Mouse (Mus musculus): Measurements from ENCODE around the gene Osbpl7. TPM values are rescaled to one million over a fixed set of nuclear protein-coding genes. Genes with fewer than 3 reads are reported as not detected.

Gene Osbpl7
- polyA plus RNA-seq, 1 experiment, result 1.4 TPM

DNA sequence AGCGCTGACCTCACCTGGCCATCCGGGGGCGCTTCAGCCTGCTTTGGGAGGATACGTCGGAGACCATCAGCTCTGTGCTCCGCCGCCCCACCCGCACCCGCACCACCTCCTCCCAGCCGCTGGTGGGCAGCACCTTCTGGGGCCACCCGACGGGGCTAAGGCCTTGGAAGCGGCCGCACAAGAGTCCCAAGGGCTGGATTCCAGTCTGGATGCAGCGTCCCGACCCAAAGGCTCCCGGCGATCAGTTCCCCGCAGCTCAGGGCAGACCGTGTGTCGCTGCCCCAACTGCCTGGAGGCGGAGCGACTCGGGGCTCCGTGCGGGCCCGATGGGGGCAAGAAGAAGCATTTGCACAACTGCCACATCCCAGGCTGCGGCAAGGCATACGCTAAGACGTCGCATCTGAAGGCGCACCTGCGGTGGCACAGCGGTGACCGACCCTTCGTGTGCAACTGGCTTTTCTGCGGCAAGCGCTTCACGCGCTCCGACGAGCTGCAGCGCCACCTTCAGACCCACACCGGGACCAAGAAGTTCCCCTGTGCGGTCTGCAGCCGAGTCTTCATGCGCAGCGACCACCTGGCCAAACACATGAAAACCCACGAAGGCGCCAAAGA is 28.4 kb upstream of the Osbpl7 start:
- Histone ChIP-seq H3K36me3 (ENCODE audit: control insufficient read depth, insufficient read depth) (no peaks in the 10 kb centered on the region), H3K79me2 (ENCODE audit: control insufficient read depth, insufficient read depth) (no peaks in the 10 kb centered on the region), H3K4me3 (peak overlapping the region; percentile 8), H3K27me3 (ENCODE audit: control insufficient read depth, insufficient read depth, insufficient read length) (peaks cover 5% of the 10 kb centered on the region), H3K4me2 (ENCODE audit: low read depth) (peak overlapping the region; percentile 89), H3ac (ENCODE audit: control insufficient read depth, insufficient read length) (peak overlapping the region; percentile 7)
- no peak for TF ChIP-seq E2F4 (IDR thresholded peaks at IDR 0.05; ENCODE audit: insufficient read depth)
- TF ChIP-seq REST (IDR thresholded peaks at IDR 0.05; ENCODE audit: insufficient read depth, insufficient read length), result no peak
- TF ChIP-seq POLR2A (IDR thresholded peaks at IDR 0.05; ENCODE audit: insufficient read length, low read depth), result no peak
- TF ChIP-seq POLR2AphosphoS2 (IDR thresholded peaks at IDR 0.05; ENCODE audit: insufficient read length, low read depth), result no peak
- TF ChIP-seq SRF (IDR thresholded peaks at IDR 0.05; ENCODE audit: control insufficient read depth, insufficient read length, low read depth), result no peak
- no peak for TF ChIP-seq CEBPB (IDR thresholded peaks at IDR 0.05; ENCODE audit: insufficient read depth, poor library complexity, severe bottlenecking)
- TF ChIP-seq TCF12 (IDR thresholded peaks at IDR 0.05; ENCODE audit: insufficient read depth, poor library complexity, severe bottlenecking), result no peak
- TF ChIP-seq MYOG (IDR thresholded peaks at IDR 0.05; ENCODE audit: control insufficient read depth in 1 of 3, insufficient read depth in 1 of 3, insufficient read length in 2 of 3, low read depth in 2 of 3), result peak in 1 of 3 experiments; percentile 27
- no peak for TF ChIP-seq MAX (IDR thresholded peaks at IDR 0.05; ENCODE audit: low read depth)
- TF ChIP-seq USF1 (IDR thresholded peaks at IDR 0.05; ENCODE audit: low read depth), result no peak
- no peak for TF ChIP-seq TCF3 (IDR thresholded peaks at IDR 0.05; ENCODE audit: insufficient read length, low read depth)
- TF ChIP-seq MYOD1 (IDR thresholded peaks at IDR 0.05; ENCODE audit: control insufficient read depth in 1 of 3, insufficient read length in 2 of 3, low read depth in 2 of 3), result peak in 1 of 3 experiments; percentile 5

DNA sequence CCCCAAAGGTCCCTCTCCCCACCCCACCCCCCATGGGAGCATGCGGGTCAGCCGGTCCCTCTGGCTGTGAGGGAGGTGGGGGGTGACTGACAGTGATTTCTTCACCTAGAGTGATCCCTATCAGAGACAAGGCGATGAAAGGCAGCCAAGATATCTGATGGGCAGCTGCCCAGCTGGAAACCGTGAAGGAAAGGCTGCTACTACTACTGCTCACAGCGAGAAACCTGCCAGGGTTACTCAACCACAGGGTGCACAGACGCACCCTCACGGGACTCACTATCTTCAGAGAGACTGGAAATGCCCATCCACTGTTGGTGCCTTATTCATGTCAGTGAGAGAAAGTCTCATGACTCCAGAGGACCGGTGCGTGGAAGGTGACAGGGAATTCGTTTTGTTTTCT is 25.5 kb upstream of the Osbpl7 start:
- Histone ChIP-seq H3K4me3 (no peak overlapping the region), H3K36me3 (ENCODE audit: control insufficient read depth, insufficient read depth) (no peaks in the 10 kb centered on the region), H3K27me3 (ENCODE audit: control insufficient read depth, insufficient read depth, insufficient read length) (no peaks in the 10 kb centered on the region), H3ac (ENCODE audit: control insufficient read depth, insufficient read length) (no peak overlapping the region), H3K79me2 (ENCODE audit: control insufficient read depth, insufficient read depth) (no peaks in the 10 kb centered on the region), H3K4me2 (ENCODE audit: low read depth) (peak overlapping the region; percentile 96)
- TF ChIP-seq MYOD1 (IDR thresholded peaks at IDR 0.05; ENCODE audit: control insufficient read depth in 1 of 3, insufficient read length in 2 of 3, low read depth in 2 of 3) (no peak), USF1 (IDR thresholded peaks at IDR 0.05; ENCODE audit: low read depth) (no peak), POLR2AphosphoS2 (IDR thresholded peaks at IDR 0.05; ENCODE audit: insufficient read length, low read depth) (no peak), MAX (IDR thresholded peaks at IDR 0.05; ENCODE audit: low read depth) (no peak), TCF12 (IDR thresholded peaks at IDR 0.05; ENCODE audit: insufficient read depth, poor library complexity, severe bottlenecking) (no peak), SRF (IDR thresholded peaks at IDR 0.05; ENCODE audit: control insufficient read depth, insufficient read length, low read depth) (no peak), MYOG (IDR thresholded peaks at IDR 0.05; ENCODE audit: control insufficient read depth in 1 of 3, insufficient read depth in 1 of 3, insufficient read length in 2 of 3, low read depth in 2 of 3) (no peak), E2F4 (IDR thresholded peaks at IDR 0.05; ENCODE audit: insufficient read depth) (no peak), TCF3 (IDR thresholded peaks at IDR 0.05; ENCODE audit: insufficient read length, low read depth) (no peak), CEBPB (IDR thresholded peaks at IDR 0.05; ENCODE audit: insufficient read depth, poor library complexity, severe bottlenecking) (no peak), POLR2A (IDR thresholded peaks at IDR 0.05; ENCODE audit: insufficient read length, low read depth) (no peak), REST (IDR thresholded peaks at IDR 0.05; ENCODE audit: insufficient read depth, insufficient read length) (no peak)

DNA sequence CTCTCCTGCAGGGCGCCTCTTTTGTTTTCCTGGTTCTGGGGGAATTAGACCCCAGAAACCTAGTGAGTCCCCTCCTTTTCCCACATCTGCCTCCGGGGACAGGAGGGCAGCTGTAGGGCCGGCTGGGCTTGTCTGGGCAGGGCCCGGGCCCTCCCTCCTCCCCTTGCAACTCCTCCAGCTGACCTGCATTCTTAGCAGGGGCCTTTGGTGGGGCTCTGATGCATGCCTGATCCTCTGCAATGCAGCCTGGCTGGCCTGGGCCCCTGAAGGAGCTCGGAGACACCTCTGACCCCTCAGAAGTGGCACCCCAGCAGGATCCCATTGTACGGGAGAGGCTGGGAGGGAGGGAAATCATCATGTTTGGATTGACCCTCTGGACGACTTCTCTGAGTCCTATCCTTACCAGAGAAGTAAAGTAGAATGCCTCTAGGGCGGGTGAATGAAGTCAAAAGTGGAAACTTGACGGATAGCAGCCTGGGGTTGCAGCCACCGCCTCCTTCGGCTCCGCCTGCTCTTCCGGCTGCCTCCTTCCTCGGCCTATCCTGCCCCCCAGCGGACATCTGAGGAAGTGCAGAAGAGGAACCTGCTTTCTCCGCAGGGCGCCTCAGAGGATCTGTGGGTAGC is 24.6 kb upstream of the Osbpl7 start:
- TF ChIP-seq E2F4 (IDR thresholded peaks at IDR 0.05; ENCODE audit: insufficient read depth) (no peak), POLR2AphosphoS2 (IDR thresholded peaks at IDR 0.05; ENCODE audit: insufficient read length, low read depth) (peak; percentile 33), CEBPB (IDR thresholded peaks at IDR 0.05; ENCODE audit: insufficient read depth, poor library complexity, severe bottlenecking) (no peak), TCF12 (IDR thresholded peaks at IDR 0.05; ENCODE audit: insufficient read depth, poor library complexity, severe bottlenecking) (no peak), MAX (IDR thresholded peaks at IDR 0.05; ENCODE audit: low read depth) (no peak), POLR2A (IDR thresholded peaks at IDR 0.05; ENCODE audit: insufficient read length, low read depth) (peak; percentile 32), MYOG (IDR thresholded peaks at IDR 0.05; ENCODE audit: control insufficient read depth in 1 of 3, insufficient read depth in 1 of 3, insufficient read length in 2 of 3, low read depth in 2 of 3) (peak in 1 of 3 experiments; percentile 26)
- Histone ChIP-seq H3ac (ENCODE audit: control insufficient read depth, insufficient read length) (no peak overlapping the region), H3K4me3 (peak overlapping the region; percentile 18), H3K79me2 (ENCODE audit: control insufficient read depth, insufficient read depth) (peaks cover 5% of the 10 kb centered on the region), H3K27me3 (ENCODE audit: control insufficient read depth, insufficient read depth, insufficient read length) (no peaks in the 10 kb centered on the region), H3K36me3 (ENCODE audit: control insufficient read depth, insufficient read depth) (no peaks in the 10 kb centered on the region), H3K4me2 (ENCODE audit: low read depth) (peak overlapping the region; percentile 96)

DNA sequence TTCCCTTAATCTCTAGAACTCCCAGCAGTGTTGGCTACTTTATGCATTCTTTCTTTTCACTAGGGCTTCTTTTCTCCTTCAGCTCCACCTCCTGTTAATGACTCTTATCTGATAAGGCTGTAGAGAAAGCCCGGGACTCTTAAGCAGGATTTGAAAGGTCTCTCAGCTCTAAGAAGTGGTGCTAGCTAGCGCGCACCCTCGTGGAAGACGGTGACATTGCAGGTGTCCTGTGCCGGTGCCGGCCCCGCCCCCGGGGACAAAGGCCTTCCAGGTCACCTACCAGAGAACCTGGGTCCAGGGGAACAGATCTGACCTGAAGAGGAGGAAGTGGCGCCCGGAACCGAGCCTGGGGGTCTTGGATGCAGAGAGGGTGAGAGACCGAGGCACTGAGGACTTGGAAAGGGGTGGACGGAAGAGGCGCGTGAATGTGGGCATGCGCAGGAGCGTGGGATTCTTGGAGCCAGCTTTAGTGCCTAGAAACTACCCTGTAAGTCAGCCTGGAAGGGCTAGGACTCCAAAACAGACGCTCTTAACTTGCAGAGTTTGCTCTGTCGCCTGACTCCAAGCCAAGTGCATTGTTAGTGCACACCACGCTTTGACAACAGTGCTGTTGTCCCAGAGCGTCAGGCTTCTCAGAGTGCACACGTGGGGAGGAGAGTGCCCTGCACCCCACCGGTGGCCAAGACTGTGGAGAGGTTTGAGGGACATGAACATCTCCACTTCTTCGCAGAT is 20.6 kb upstream of the Osbpl7 start, which contains the start of gene Scrn2:
TSS of gene Scrn2 (plus strand) at position 253 of the 732 bp plus-strand sequence.
- Histone ChIP-seq H3K36me3 (ENCODE audit: control insufficient read depth, insufficient read depth) (no peaks in the 10 kb centered on the region), H3K79me2 (ENCODE audit: control insufficient read depth, insufficient read depth) (peaks cover 5% of the 10 kb centered on the region), H3K27me3 (ENCODE audit: control insufficient read depth, insufficient read depth, insufficient read length) (no peaks in the 10 kb centered on the region), H3ac (ENCODE audit: control insufficient read depth, insufficient read length) (peak within 1 kb of the TSS; percentile 20), H3K4me3 (peak within 1 kb of the TSS; percentile 36), H3K4me2 (ENCODE audit: low read depth) (peak within 1 kb of the TSS; percentile 96)
- TF ChIP-seq REST (IDR thresholded peaks at IDR 0.05; ENCODE audit: insufficient read depth, insufficient read length) (no peak), POLR2A (IDR thresholded peaks at IDR 0.05; ENCODE audit: insufficient read length, low read depth) (peak; percentile 13)

Measured in myocyte (in vitro differentiated cells).